Mouse (Mus musculus) yolk sac, embryonic 10.5 days (tissue): ENCODE data around the gene Mrgprx2.
"Not testable (repeated sequence)": the region's sequence is repeated elsewhere in the genome, so short reads cannot be mapped to it uniquely, and the experiment has no call there.

Experiments used
- DNase-seq: peaks from one replicate; pipeline ENCODE4 v3.0.0-alpha.2; 2017; ENCODE audit warnings: low spot score

Mrgprx2 gene

DNA sequence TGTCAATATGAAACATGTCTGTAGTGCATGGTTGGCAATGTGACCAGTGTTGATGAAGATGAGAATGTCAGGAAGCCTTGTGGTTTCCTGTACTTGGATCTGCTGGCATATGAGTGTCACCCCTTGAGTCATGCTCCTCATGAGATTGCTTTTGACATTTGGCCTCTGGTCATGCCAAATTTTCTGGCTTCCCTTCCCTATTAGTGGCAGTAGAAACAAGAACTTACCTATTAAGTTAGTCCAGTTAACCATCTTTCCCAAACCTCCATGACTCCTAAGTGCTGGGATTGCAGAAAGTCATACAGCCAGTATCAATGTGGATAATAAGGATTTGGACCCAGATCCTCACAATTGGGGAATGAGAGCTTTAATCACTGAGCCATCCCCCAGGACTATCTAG is at the start of gene Mrgprx2:
TSS of gene Mrgprx2 (minus strand) at position 101 of the 400 bp plus-strand sequence.
- DNase-seq = no peak

DNA sequence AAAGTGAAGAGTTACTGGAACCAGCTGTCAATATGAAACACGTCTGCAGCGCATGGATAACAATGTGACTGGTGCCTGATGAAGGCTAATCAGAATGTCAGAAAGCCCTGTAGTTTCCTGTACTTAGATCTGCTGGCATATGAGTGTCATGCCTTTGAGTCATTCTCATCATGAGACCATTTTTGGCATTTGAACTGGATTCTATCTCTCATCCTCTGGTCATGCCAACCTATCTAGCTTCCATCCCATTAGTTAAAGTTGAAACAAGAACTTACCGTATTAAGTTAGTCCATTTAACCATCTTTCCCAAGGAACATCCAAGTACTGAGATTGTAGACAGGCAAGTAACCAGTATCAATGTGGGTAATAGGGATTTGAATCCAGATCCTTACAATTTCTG is 42.9 kb downstream of the Mrgprx2 start, which contains the start of gene Mrgprb1:
TSS of gene Mrgprb1 (minus strand) at position 101 of the 400 bp plus-strand sequence.
- DNase-seq = no peak

DNA sequence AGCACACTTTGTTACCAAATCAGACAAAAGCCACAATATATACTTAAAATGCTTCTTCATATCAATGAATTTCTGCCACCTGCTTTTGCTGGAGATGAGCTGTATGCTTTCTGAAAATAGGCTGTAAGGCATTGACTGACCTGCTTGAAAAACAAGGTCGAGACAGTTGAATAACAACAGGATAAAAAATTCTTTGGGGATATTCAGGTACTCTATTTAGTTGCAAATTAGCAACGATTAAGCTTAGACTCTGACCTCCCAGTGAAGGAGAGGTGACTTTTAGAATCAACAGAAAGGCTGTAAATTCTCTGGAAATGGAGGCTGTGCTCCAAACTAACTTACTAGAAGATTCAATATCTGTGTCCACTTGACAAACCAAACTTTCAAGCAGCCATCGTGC is 62.5 kb downstream of the Mrgprx2 start:
- DNase-seq = no peak

GRCm38 (mm10) chr7:48435936-48436335 is 63.2 kb downstream of the Mrgprx2 start:
- not testable (repeated sequence) for DNase-seq
